Mouse (Mus musculus): ENCODE data around the gene Mblac2.

- TF ChIP-seq POLR2A (IDR thresholded peaks at IDR 0.05; ENCODE audit: borderline replicate concordance, control insufficient read depth, low read depth, low read length) (no peak), CTCF (IDR thresholded peaks at IDR 0.05; ENCODE audit: control insufficient read depth, insufficient read depth, low read length) (no peak; the same call in 1 of the 2 replicates)
These were observed 8.0 kb upstream of the Mblac2 start for GRCm38 (mm10) chr13:81703148-81703547.
